In genomic region chr3:28805301-28806097, GRCm38 (mm10) we compare ENCODE assay signal across 8 mouse cellular contexts. TPM values are rescaled to one million over a fixed set of nuclear protein-coding genes. Genes with fewer than 3 reads are reported as not detected.
DNase-seq lines count a peak whose midpoint lies in the region; ATAC-seq lines count a peak whose summit lies in the region.

Gene Rpl22l1, plus strand, starts transcription at chr3:28805436.

- H3K36me3 ChIP-seq in hindbrain, embryonic 11.5 days (ENCODE audit: control insufficient read depth, insufficient read depth, low read length): no peaks in the 10 kb centered on the region

- peak within 1 kb of the TSS; percentile 80 for H3K4me3 ChIP-seq in hindbrain, embryonic 11.5 days (ENCODE audit: low read depth, low read length)

- peak; percentile 98 for DNase-seq in Muller cell, postnatal 12 days (ENCODE audit: inconsistent ontology term)
- peak; percentile 97 for DNase-seq in cerebellum, adult 9-11 months
- peak; percentile 97 to 99 for DNase-seq in frontal cortex, adult 2 months (ENCODE audit: extremely low spot score in 1 of 2, low spot score in 1 of 2)
- peak; percentile 99 for DNase-seq in hindbrain, embryonic 11.5 days (ENCODE audit: low spot score)
- DNase-seq in layer of hippocampus, postnatal 10 days (ENCODE audit: low spot score in 2 of 2): peak; percentile 97 to 98
- DNase-seq in lung, postnatal 10 days: peak; percentile 100
- peak; percentile 98 for DNase-seq in ovary, postnatal 36 days (ENCODE audit: low spot score)
- peak; percentile 99 for DNase-seq in thymus, postnatal 25 days

- no peaks in the 10 kb centered on the region for H3K4me1 ChIP-seq in hindbrain, embryonic 11.5 days (replicated peaks; ENCODE audit: control insufficient read depth, insufficient read depth, low read length)

- peak within 1 kb of the TSS; percentile 65; the same call in 1 of the 2 replicates for H3K27ac ChIP-seq in hindbrain, embryonic 11.5 days (ENCODE audit: low read depth, low read length)

- under 1% methylated on average over 71 of the region's 72 CpGs for WGBS in hindbrain, embryonic 11.5 days

- H3K27me3 ChIP-seq in hindbrain, embryonic 11.5 days (ENCODE audit: control insufficient read depth, insufficient read depth, low read length): no peaks in the 10 kb centered on the region

- H3K4me2 ChIP-seq in hindbrain, embryonic 11.5 days (replicated peaks; ENCODE audit: low read depth, low read length): peak within 1 kb of the TSS; percentile 66

- ATAC-seq in hindbrain, embryonic 11.5 days (ENCODE audit: low FRiP score): peak; percentile 99

- H3K9ac ChIP-seq in hindbrain, embryonic 11.5 days (ENCODE audit: low read depth, low read length): peak within 1 kb of the TSS; percentile 90

- H3K9me3 ChIP-seq in hindbrain, embryonic 11.5 days (ENCODE audit: control insufficient read depth, low read length): no peaks in the 10 kb centered on the region

RNA-seq across cellular contexts. Expression of gene Rpl22l1, which starts in this region (rescaled TPM):
- polyA plus RNA-seq in frontal cortex, adult 2 months (2012; rRNA removed): 126 and 158 TPM in 2 replicates
- polyA plus RNA-seq in hindbrain, embryonic 11.5 days (2014; fragmentation: Nextera tagmentation; extraction: Ambion mirVana): 352 and 369 TPM in 2 replicates
- 100 to 1,000 TPM; 220 to 264 TPM for total RNA-seq in layer of hippocampus, postnatal 10 days (2021)

Comparison
In these comparisons a context has a peak if more than half of its experiments do, and no peak if none do; other contexts are left out.
1. Peak in every context shown above with its lines: DNase-seq, ATAC-seq, H3K4me3 ChIP-seq and H3K27ac ChIP-seq.